Mouse (Mus musculus) cerebellum, adult 11 months (tissue): ENCODE results near the gene Egf.
A peak's percentile ranks its signal among the peaks of the same experiment; 100 is the strongest.

Experiments used
- DNase-seq: peaks from one replicate; pipeline ENCODE4 v3.0.0; 2022

Egf gene

DNA sequence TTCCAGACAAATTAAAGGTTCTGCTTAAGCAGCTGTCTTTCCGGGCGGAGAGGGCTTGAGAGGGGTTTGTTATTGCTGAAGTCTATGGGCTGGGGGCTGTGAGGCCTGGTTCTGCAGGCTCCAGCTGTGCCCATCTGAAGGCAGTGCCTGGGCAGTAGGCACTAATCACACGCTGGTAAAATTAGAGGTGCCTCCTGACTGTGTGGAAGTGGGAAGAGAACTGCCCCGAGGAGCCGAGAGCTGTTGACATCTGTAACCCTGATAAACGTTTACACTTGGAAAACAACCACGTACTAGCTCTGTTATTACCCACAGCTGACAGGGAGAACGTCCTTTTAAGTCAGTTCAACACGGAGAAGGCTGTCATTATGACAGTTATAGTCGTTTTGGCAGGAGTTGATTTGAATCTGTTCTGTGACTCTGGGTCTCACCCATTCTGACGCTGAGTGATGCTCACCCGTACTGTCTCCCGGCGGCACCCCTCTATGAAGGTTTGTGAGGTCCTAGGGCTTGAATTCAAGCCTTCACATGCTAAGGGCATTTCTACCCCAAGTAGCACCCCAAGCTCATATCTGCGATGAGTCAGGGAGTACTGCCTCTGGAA, 40.5 kb downstream of the Egf start:
- no peak for DNase-seq

DNA sequence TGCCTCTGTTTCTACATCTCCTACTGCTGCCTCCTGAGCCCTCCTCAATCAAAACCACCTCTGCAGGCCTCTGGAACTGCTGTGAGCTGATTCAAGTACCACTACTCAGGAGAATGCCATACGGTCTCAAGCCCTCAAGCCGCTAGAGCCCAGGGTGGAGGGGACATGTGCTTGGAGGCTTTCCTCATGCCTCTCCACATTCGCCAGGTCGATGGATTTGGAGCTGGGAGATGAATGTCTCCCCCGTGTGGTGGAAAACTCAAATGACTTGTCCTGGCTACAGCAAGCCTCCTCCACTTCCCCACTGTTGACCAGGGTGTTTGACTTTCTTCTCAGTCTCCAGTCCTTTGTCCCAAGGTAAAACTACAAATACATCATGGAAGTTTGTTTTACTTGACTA, 47.0 kb downstream of the Egf start:
- no peak for DNase-seq

DNA sequence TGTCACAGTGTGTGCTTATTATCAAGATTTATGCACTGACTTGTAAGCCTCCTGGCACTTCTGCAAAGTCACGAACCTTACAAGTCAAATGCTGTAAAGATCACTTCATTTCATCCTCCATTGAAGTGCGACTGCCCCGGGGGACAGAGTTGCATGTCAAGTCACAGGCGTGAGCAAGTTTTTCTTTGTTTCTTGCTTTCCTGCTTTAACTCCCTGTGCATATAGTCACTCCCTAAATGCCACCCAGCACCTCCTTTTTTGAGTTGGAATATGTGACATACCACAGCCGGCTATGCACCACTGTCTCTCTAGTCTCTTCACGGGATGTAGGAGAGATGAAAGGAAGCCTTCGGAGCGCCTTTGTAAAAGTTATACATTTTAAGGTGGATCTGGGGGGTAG, 56.2 kb downstream of the Egf start:
- no peak for DNase-seq

DNA sequence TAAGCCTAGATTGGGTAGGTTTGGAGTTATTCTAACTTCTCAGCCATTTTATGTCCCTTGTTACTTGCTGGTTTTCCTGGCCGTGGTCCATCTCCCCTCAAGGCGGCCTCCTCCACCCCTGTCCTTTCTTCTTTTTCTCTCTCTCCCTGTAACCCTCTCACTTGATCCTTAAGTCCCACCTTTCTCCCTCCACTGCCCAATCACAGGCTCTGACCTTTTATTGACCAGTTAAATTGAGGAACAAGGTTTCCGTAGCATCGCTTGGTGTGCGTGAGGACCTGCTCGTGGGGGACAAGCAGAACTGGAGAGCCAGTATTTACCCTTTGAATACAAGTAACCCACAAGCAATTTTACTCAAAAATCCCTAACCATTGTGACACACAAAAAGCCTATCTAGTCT, 56.8 kb downstream of the Egf start:
- no peak for DNase-seq

DNA sequence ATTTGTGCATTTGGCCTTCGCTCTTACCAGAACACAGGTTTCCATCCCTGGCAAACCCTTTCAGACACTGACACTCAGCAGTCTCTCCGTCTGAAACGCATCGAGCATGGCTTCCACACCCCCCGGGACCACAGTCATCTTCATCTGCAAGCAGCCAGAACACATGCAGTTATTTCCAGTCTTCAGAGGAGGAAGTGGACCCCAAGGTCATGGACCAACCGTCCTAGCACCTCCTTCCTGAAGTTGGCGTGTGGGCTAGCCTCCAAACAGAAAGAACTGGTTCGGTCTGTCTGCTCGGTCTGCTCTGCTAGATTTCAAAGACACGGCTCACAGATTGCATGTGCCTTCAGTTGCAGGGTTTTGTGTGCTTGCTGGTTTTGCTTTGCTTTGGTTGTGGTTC, 57.4 kb downstream of the Egf start:
- DNase-seq: no peak

DNA sequence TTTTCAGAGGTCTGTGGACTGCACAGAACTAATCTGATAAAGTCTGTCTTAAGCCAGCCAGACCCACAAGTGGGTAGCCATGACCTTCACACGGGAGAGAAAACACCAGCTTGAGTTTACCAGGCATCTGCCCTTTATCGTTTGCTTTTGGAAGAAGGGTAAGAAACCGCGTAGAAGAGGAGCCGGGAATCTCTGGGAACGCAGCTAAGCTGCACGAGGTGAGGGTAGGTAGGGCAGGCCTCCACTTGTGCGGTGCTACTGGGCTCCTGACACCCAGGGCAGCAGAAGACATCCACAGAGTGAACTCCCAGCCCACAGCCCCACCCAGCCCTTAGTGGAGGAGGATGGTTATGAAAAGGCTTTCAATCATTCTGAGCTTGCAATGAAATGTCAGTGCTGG, 59.2 kb downstream of the Egf start:
- no peak for DNase-seq

DNA sequence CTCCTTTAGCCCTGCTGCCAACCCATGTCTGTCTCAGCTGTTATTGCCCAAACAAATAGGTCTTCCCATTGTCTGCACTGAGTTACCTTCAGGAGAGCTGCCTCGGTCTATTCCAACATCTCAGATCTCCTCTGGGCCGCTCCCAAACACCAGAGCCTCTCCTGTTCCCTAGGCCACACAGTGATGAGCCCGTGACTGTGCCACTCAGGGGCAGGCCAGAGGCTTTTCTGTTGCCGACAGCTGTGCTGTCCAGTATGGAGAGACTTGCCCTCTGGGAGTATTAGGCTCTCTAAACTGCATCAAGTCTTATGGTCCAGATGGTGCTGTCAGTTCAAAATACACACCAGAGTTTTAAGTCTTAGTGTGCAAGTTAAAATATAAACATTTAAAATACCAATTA, 61.5 kb downstream of the Egf start:
- DNase-seq: no peak

DNA sequence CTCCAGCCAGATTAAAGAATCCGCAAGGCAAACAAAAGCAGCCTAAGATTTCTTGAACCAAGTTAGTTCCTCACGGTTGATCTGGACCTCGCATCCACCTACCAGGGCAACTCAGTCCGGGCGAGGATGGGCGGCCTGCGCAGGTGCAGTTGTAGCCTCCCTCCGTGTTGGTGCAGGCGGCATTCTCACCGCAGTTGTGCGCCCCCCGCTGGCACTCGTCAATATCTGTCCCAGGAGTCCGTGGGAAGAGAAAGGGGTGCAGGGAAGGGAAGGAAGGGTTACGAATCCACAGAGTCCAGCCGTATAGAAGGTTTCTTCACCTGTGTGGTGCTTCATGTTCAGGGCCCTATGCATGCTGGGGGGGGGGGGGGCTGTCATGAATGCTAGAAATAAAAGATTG, 62.3 kb downstream of the Egf start:
- no peak for DNase-seq

DNA sequence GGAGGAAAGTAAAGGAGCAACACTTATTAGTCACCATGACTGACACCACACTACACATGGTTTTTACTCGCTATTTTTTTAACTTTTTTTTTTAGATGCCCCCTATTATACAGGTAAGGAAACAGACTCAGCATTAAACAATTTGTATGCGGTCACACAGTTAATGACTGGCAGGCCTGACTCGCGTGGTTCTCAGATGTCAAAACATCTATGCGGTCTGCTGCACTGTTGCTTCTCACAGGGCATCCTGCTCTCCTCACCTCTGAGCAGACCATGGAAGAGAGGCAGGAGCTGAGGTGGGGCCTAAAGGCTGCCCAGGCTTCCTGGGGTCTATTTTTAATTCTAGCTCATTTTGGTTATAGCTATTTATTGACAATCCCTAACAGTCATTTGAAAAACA, 67.7 kb downstream of the Egf start:
- DNase-seq: no peak

DNA sequence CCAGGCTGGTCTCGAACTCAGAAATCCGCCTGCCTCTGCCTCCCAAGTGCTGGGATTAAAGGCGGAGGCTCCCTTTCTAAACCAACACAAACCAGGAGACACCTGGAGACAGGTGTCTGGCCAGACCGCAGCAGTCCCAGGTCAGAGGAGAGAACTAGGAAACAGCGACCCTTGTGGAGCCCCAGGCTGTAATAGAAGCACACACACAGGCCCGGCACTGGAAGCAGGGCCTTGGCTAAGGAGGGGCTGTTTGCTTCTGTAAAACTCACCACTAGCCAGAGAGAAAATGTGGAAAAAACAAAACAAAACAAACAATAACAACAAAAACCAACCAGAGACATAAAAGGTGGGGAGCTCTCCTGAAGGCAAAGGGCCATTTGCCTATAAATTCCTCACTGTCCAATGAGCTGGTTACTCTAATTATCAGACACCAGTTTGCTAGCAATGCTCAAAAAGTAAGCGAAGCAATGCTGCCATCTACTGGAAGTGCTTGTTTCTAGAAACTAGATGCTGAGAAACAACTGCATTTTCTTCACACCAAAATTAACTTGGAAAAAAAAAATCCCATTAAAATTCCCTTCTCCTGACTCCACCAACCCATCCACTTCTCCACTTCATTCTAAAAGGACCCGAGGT, 68.3 kb downstream of the Egf start:
- peak; percentile 43 for DNase-seq

DNA sequence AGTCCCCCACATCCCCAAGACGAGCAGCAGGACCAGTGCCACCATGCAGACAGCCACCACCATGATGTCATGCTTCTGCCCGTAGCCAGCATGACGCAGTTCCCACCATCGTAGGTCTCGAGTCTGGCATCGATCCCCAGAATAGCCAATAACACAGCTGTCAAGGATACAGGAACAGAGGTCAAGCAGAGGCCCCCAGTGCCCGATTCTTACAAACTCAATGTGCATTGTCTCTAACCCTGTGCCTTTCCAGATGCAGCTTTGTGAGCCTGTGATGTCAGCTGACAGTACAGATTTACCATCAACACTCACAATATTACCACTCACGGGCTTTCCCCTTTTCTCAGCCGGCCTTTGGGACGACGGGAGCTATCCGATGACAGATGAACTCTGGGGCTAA, 68.9 kb downstream of the Egf start:
- DNase-seq: no peak

DNA sequence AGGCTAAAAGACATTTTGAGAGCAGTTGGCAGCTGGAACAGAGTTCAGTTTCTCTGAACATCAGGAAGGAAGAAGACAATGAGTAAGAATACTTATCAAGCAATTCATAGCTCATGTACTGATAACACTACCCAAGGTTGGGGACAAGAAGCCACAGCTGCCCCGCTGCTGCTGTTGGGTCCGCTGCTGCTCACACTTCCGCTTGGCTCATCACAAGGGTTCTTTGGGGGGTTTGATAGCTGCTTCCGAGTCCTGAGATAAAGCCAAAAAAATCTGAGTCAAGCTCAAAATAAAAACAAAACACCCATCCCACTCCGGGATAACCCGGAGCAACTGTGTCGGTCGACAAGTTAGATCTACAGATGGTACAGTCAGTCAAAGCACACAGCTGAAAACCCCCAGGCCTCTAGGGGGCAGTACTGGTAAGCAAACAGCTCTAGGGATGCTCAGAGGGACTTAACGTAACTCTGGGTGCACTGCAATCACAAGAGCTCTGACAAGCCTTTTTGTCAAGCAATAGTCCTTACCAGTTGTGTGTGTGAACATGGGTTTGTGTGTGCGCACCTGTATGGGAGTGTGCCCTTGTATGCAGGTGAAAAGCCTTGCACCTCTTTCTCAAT, 71.9 kb downstream of the Egf start:
- no peak for DNase-seq

DNA sequence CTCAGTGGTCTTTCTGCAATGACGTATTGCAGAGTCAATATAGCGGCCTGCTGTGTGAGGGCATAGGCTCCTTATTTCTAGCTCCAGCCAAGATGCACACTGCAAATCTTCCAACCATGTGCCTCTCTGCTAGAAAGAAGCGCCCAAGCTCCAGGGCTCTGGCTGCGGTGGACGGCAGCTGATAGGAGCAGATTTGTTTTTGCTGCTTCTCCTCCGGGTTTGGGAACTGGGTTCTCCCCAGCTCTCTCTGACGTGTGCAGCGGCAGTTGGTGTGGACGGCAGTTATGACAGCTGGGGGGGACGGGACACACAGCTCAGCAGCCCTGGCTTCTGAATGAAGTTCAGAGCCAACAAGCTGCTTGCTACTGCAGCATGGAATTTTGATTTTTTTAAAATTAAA, 72.7 kb downstream of the Egf start:
- no peak for DNase-seq

DNA sequence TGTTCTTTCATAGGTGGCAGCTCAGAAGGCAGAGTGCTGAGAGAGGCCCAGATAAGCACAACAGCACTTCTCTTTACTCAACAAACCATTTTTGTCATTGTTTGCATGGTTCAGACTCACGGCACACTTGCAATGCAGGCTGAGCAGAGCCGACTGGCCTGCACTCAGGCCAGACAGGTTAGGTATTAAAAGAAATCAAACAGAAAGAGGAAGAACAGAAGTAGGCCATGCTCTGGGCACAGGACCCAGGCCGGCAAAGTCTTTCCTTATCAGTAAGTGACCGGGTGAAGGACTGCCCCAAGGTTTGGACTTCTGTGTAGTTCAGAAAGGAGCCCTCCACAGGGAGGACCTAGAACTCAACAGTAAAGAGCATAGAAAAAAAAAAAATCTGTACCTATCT, 73.3 kb downstream of the Egf start:
- no peak for DNase-seq

DNA sequence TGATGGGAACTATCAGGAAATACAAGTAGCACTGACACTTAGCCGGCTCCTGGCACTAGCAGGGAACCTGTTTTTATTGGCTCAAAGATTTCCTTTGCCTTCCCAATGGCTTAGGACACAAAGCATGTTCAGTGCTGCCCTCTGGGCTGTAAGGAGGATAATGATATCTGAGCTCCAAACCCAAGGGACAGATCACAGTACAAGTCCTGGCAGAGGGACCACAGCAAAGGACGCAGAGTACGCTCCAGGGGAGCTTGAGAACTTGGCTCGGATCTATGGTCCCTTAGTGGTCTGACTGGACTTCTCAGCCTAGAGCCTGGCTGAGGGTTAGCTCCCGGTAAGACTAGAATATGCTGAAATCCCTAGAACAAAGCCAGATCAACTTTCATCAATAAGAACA, 74.9 kb downstream of the Egf start:
- no peak for DNase-seq

DNA sequence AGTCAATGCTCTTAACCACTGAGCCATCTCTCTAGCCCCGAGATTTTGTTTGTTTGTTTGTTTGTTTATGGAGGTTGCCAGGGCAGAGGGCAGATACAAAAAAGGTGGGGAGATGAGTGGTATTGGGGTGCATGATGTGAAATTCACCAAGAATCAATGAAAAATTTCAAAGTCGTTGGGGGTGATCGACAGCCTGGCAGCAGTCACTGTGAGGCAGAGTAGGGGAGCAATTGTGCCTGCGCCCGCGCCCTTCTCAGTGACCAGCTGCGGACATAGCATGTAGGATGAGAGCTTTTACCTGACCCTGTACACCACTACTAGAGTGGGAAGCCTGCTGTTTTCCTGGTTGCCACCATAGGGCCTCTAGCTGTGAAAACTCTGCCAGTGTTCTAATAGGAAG, 79.2 kb downstream of the Egf start:
- DNase-seq: no peak

DNA sequence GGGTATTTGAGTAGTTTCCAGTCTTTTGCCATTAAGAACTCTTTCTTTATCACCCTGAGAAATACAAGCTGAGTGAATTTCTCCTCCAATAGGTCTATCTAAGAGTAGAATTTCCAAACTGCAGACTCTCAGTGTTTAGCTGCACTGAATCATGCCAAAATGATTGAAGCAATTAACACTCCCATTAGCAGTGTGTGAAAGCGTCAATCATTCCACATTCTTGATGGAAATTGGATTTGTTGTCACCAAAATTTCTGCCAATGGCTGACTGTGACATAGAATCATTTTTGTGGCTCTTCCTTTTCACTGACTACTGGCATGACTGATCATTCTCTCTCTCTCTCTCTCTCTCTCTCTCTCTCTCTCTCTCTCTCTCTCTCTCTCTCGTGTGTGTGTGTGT, 91.2 kb downstream of the Egf start:
- no peak for DNase-seq

DNA sequence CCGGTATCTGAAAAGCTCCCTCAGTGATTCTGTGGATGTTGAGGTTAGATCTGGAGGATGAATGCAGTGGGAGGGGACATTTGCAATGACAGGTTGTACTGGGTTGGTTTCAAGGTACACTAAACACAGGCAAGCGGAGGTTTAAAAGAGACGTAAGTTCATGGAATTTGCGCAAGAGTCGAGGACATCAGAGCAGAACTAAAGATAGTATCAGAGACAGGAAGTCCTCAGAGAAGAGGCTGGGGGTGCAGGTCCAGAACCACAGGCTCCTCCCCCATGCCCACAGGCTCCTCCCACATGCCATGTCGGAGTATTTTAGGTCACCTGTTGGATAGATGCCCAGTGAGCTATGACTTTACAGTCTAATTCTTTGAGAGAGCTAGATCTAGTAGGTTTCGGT, 96.3 kb downstream of the Egf start:
- DNase-seq: no peak

DNA sequence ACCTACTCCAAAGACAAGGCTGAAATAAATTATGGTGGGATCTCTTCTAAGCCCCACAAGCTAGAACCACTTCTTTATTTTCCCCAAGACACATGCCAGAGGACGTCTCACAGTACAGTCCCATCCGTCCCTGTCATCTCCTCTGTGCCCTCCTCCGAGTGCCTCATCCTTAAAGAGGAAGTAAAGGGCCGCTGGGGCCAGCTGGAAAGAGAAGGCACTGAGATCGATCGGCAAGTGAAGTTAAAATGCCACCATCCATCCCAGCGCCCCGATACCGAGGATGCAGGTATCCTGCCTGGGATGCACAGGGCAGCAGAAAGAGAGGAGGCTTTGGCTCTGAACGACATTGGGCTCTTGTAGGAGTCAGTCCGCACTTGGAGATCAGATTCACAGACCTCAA, 97.3 kb downstream of the Egf start:
- no peak for DNase-seq

DNA sequence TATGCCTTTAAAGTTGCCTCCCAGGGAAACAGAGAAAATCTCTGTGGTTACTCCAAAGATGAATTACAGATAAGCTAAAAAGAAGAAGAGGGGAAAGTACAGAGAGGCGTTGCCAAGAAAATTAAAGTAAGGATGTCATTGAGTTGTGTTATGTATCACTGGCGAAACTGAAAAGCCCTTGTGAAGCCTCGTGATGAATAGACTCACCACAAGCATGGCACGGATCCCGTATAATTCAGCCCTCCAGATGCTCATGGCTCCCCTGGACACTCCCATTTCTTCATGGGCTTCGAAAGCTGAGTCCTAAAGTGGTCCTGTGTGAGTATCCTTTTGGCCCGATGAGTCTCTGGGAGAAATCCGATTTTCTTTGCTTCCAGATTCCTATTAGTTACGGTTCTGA, 97.9 kb downstream of the Egf start:
- DNase-seq: no peak

DNA sequence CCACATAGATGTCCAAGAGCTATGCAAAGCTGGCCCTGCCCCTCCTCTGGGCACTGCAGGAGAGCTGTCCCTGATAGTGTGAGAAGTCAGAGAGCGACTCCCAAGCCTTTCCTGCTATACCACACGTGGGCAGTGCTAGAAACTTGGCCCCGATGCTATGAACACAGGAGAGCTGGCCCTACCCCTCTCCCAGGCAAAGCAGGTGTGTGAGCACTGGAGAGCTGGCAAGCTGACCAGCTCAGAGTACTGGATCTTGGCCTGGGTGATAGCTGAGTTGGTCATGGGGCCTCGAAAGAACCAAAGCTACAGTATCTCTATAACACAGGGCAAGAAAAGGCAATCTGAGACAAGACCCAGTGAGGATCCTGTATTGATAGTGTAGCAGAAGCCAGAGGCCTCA, 98.6 kb downstream of the Egf start:
- no peak for DNase-seq

DNA sequence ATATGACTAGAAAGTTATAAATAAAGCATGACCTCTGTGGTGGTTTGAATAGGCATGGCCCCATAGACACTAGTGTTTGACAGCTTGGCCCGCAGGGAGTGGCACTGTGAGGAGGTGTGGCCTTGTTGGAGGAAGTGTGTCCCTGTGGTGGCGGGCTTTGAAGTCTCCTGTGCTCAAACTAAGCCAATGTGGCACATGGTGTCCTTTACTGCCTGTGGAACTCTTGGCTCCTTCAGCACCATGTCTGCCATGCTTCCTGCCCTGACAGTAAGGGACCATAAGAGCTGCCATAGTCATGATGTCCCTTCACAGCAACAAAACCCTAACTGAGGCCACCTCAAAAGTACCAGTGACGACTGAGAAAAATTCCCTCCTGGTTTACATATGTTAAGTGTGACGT, 102.6 kb downstream of the Egf start:
- no peak for DNase-seq

DNA sequence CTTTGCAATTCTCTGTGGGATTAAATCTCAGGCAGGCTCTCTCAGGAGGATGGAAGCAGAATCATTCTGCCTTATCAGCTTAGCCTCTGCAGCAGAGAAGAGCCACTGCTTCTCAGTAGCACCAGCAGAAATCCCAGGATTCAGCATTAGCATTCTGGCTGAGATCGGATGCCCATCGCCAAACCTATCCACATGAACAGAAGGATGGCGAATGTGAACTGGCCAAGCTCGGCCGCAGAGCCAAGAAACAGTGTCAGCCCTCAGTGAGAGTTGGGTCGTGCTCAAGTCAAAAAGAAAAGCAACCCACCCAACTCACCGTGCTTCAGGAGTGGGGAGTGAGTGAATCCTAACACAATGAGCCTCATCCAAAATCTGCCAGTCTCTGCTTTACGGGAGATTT, 103.4 kb downstream of the Egf start:
- DNase-seq: no peak

DNA sequence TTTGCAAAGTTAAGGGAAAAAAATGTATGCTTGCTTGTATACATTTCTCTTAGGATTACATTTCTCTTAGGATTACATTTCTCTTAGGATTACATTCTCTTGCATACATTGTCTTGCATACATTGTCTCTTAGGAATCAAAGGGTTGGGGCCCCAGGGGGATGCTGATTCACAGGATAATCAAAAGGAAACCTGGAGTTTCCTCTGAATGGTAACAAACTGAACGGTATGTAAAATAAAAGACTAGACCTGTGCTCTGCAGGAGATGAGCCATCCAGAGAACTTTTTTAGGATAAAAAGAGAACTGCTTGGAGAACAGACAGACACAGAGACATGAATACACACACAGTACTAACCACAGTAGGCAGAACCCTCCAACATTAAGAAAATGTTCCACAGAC, 104.2 kb downstream of the Egf start:
- no peak for DNase-seq

DNA sequence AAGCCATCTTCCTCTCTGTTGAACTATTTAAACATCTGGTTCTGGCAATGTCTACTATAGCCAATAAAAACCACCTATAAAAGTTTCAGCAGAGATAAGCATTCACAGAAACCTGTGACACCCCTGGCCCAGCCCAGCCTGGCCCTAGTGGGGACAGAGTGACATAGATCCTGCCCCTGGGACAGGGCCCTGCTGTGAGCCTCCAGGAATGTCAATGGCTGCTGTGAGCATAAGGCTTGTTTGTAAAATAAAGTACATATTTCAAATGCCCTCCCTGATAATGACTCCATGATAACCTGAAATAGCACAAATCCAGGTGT, 104.9 kb downstream of the Egf start:
- DNase-seq: no peak
